Mouse (Mus musculus): ENCODE data around the gene Cntn3. TPM values are rescaled to one million over a fixed set of nuclear protein-coding genes. Genes with fewer than 3 reads are reported as not detected.

Cntn3 gene
- polyA plus RNA-seq, 1 experiment from 2014 or later: 4.0 TPM

GRCm38 (mm10) chr6:102161186-102161585 is 411.7 kb downstream of the Cntn3 start:
- no peaks in the 10 kb centered on the region for H3K36me3 ChIP-seq
- no peak overlapping the region for H3K27ac ChIP-seq (replicated peaks)
- WGBS: 81% methylated on average over 3 of the region's 3 CpGs
- H3K9ac ChIP-seq: no peak overlapping the region
- no peak overlapping the region for H3K4me3 ChIP-seq
- H3K27me3 ChIP-seq: no peaks in the 10 kb centered on the region
- H3K4me1 ChIP-seq (replicated peaks): no peaks in the 10 kb centered on the region
- H3K9me3 ChIP-seq: no peaks in the 10 kb centered on the region
- H3K4me2 ChIP-seq: no peak overlapping the region
- ATAC-seq (ENCODE audit: low FRiP score, low read depth): no peak

GRCm38 (mm10) chr6:102121676-102122075 is 451.2 kb downstream of the Cntn3 start:
- no peak for ATAC-seq (ENCODE audit: low FRiP score, low read depth)

GRCm38 (mm10) chr6:102120003-102120402 is 452.9 kb downstream of the Cntn3 start:
- WGBS: 79% methylated on average over 2 of the region's 2 CpGs

More at GRCm38 (mm10) chr6:102121676-102122075, 451.2 kb downstream of the Cntn3 start:
- WGBS: 91% methylated on average over 4 of the region's 4 CpGs
- Histone ChIP-seq H3K27me3 (no peaks in the 10 kb centered on the region), H3K4me1 (replicated peaks) (no peaks in the 10 kb centered on the region), H3K9me3 (no peaks in the 10 kb centered on the region), H3K9ac (no peak overlapping the region), H3K36me3 (no peaks in the 10 kb centered on the region), H3K4me2 (no peak overlapping the region), H3K4me3 (no peak overlapping the region), H3K27ac (replicated peaks) (no peak overlapping the region)

GRCm38 (mm10) chr6:102113629-102114028 is 459.3 kb downstream of the Cntn3 start:
- WGBS: 62% methylated on average over 2 of the region's 2 CpGs
- H3K4me2 ChIP-seq: no peak overlapping the region
- H3K36me3 ChIP-seq: no peaks in the 10 kb centered on the region
- ATAC-seq (ENCODE audit: low FRiP score, low read depth): no peak
- no peak overlapping the region for H3K4me3 ChIP-seq
- H3K9ac ChIP-seq: no peak overlapping the region
- H3K27ac ChIP-seq (replicated peaks): no peak overlapping the region
- H3K4me1 ChIP-seq (replicated peaks): no peaks in the 10 kb centered on the region
- H3K27me3 ChIP-seq: no peaks in the 10 kb centered on the region
- H3K9me3 ChIP-seq: no peaks in the 10 kb centered on the region

More at GRCm38 (mm10) chr6:102120003-102120402, 452.9 kb downstream of the Cntn3 start:
- Histone ChIP-seq H3K4me3 (no peak overlapping the region), H3K27ac (replicated peaks) (no peak overlapping the region), H3K36me3 (no peaks in the 10 kb centered on the region), H3K9me3 (no peaks in the 10 kb centered on the region), H3K27me3 (no peaks in the 10 kb centered on the region), H3K4me2 (no peak overlapping the region), H3K9ac (no peak overlapping the region), H3K4me1 (replicated peaks) (no peaks in the 10 kb centered on the region)
- no peak for ATAC-seq (ENCODE audit: low FRiP score, low read depth)

Data from hindbrain, embryonic 15.5 days (tissue).